Mouse (Mus musculus): ENCODE results near the gene Smco4.

The Smco4 gene

DNA sequence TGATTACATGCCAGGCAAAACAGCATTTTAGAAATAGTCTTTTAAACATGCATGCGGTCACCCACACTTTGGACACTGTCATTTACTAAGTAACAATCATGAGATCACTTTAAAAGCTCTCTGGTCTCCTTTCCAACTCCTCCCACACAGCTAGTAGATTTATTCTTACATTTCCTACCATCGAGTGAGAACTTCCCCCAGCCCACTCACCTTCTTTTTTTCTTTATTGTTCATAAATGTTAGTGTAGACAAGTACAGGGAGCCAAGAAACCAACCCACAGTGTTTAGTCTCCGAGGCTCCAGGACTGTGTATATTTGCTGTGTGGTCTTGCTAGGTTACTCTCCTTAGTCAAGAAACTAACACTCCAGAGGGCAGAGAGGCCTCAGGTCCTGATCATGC, 16.1 kb downstream of the Smco4 start:
- DNase-seq, result no peak

DNA sequence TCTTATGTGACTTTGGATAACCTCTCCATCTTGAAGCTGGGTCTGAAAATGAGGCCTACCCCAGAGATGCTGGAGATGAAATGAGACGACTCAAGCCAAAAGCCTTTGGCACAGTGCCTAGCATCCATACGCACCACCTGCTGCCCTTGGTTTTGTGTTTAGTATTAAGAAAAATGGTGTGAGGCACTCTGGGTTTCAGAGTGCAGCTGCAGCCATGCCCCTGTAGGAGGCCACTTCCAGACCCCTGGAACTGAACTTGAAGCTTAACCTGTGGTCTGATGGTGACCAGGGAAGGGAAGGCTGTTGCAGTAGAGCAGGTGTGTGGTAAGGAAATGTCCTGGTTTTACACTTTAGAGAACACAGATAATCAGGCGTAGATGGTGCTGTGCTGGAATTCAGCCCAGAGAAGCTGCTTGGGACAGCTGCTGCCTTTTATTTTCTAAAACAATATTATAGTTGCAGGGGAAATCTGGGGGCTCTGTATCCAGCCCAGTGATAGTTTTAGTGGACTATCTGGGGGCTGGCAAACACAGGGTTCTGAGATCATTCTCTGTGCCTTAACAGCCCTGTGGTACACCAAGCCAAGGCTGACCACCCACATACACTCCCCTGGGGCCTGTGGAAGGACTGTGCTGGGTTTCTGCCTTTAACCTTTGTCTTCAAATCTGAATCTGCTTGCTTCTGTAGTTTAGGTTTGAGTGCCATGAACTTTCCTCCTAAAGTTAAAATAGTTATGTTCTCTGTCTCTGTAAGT, 17.5 kb downstream of the Smco4 start:
- DNase-seq, result no peak

DNA sequence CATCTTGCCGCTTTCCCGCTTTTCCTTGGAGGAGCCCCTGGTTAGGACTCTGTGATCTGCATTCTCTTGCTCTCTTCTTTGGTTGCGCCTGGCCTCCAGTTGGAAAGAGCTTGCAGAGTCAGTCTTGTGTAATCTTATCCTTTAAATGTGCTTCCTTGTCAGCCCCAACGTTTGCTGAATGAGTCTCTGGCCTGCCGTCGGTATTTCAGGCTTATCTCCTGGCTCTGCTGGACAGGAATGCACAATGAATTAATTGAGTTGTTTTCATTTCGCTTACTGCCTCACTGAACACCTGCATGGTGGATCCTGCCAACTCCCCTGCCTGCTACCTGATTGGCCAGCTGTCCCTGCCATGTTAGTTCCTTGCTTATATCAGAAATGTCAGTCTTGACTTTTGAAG, 19.7 kb downstream of the Smco4 start:
- peak; percentile 90 for DNase-seq

DNA sequence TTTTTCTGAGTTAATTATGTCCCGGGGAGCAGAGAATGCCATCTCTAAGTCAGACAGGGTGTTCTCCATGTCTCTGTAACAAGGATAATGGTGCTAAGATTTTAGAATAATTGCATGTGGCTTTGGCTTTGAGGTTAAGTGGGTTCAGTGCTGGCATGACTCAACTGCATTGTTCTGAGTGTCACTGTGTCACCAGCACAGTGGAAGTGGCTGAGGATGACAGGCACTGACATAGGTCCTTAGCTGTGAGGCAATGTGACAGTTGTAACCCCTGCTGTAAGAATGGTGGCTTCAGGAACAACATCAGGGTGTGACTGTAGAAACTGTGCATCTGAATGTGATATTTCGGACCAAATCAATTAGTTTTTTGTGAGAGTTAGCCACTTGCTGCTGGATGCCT, 22.8 kb downstream of the Smco4 start:
- DNase-seq, result no peak

DNA sequence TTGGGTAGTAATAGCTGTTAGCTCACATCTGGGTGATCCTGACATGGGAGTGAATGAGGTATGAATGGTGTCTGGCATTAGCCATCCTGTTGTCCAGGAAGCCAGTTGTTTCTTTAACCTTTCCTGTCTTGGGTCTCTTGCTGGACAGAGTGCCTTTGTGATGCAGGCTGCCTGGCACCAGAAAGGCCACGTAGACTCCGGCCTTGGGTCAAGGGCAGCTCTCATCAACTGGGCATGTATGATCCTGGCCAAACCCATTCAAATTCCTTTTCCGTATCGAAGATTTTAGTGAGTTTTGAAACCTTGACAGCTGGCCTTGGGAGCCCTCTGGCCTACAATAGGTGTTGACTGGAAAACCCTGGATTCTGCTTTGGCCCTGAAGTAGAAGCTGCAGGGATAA, 24.7 kb downstream of the Smco4 start:
- no peak for DNase-seq

DNA sequence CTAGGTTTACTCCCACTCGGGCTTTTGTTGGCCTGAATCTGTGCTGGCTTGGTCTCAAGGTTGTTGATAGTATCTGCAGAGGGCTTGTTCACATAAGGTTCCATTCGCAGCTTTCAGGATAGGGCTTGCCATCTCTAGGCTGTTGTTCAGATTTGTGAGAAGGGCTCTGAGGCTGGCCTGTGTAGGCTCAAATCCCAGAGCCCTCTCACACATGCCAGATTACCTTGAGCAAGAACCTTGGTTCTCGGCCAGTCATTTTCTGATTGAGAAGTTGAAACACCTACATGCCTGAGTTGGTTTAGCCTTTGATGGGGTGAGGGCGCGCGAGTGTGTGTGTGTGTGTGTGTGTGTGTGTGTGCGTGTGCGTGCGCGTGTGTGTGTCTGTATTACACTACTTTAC, 29.1 kb downstream of the Smco4 start:
- DNase-seq, result no peak

DNA sequence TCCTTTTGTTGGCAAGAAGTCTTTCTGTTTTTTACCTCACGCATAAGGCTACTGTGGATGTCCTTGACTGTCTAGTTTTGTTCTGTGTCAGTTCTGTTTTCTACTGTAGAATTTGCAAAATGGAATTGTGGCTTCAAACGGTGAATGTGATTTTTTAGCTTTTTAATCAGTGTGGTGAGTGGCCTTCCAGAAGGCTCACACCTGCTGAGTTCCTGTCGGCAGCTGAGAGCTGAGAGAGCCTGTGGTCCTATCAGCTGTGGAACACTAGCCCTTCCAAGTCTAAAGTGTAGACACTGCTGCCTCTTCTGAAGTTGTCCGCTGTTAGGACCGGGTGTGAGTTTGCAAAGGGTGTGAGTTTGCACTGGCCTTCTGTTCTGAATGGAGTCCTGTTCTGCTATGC, 29.7 kb downstream of the Smco4 start:
- DNase-seq, result no peak

DNA sequence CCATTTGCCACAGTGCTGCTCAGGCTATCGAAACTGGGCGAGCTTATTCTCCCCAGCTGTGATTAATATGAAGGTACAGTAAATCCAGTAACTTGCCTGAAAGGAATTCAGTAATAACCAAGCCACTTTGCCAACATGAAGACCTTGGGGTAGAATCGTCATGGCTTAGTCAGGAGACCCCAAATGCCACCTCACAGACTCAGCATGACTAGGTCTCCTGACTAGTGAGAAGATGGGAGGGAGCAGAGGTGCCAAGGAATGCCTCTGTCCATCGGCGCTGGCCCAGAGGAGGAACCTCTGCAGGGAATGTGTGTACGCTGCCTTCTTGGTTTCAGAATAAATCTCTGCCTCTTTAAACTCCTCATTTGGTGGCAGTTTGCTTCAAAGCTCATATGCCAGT, 30.4 kb downstream of the Smco4 start:
- no peak for DNase-seq

DNA sequence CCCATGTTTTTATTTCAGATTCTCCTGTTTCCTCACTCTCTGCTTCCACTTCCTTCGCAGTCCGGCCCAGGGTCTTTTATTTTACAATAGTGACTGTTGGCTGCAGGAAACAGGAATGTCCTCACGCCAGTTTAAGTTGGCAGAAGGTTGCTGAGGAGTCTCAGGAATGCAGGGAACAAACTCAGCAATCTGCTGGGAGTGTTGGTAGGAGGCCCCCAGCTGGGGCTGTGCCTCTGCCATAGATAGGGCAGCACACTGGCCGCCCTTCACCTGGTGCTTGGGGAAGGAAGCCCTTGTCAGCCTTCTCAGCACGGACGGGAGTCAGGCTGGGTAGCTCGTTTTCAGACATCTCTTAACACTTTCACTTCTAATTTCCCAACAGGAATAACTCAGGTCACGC, 32.0 kb downstream of the Smco4 start:
- peak; percentile 94 for DNase-seq

DNA sequence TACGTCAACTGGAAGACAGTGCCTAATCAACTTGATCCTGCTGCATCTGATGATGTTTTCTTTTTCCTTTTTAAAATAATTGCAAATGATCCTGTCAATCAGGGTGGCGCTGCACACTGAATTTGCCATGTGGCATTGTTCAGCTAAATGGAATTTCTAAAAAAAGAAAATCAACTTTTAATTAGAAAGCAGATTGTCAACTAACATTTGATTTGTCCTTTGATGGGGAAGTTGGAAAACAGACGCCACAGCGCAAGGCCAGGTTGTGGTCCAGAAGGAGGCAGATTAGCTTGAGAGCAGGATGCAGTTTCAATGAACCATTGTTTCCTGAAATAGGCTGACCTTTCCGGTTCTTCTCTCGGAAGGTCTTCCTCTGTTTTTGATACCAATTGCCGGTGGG, 33.3 kb downstream of the Smco4 start:
- DNase-seq, result peak; percentile 95

DNA sequence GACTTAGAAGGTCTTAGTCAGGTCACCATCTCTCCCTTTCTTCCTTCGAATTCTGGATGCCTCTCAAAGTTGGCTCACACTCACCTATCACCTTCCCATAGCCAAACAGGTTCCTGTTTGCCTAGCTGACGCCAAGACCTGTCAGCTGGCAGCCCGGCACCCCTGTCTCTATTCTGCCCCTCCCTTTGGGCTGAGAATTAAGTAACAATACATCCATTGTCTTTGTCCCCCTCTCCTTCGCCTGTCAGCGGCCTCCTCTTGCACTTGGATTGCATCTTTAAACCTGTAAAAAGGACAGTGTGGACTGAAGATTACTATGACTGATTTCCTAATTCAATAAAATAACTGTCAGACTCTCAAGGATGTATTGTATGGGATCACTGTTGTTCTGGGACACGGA, 34.6 kb downstream of the Smco4 start:
- DNase-seq, result no peak

DNA sequence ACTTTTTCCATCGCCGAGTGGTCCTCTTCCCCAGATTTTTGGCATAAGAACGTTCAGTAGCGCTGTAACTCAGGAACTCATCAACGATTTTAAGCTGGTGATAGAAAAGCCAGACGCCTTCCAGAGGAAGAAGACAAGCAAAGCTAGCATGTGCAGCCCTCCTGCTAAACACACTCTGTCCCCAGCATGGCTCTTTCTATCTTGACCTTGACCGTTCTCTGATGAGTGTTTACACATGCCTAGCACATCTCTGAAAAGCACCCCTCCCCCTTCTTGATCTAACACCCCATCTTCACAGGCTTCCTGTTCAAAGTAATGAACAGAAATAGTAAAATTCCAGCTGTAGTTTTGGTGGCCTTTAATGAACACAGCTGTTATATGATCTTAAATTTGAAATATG, 35.1 kb downstream of the Smco4 start:
- DNase-seq, result peak; percentile 96

DNA sequence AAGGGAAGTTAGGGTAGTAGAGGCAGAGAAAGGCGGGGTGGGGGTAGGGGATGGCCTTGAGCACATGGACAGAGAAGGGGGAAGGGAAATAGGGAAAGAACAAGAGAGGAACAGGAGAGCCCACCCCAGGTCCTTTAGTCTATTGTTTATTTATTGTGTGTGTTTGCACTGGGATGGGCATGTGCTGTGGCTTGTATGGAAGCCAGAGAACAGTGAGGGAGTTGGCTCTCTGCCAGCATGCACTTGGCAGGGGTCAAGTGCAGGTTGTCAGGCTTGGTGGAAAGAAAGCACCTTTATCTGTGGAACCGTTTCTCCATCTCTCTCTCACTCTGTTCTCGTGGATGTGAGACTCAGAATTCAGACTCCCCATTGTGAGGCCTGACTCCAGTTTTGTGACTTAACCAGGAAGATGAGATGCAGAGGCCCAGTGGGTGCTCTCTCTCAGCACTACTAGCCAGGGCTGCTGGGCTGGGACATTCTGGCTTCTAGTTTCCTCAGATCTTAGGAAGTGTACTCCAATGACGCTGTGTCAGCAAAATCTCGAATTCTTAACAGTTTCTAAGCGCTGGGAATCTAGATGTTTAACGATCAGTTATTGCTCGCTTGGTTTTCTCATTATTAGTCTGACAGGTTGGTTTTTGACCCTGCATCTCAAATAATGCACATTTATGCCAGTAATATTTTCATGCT, 36.2 kb downstream of the Smco4 start:
- no peak for DNase-seq

DNA sequence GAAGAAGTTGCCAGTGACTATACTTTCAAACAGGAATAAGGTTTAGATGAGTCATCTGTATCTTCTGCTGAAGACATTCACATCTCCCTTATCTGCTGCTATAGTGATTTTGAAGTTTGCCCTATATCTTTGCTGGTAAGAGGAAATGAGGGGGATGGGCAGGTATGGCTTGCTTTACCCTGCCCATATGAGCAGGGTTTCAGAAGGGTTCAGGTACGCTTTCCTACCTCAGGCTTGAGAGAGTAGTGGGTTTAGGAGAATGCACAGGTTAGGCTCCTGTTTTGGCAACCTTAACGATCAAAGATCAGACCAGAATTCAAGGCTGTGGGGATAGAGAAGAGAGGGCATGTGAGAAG, 36.7 kb downstream of the Smco4 start:
- DNase-seq, result no peak

DNA sequence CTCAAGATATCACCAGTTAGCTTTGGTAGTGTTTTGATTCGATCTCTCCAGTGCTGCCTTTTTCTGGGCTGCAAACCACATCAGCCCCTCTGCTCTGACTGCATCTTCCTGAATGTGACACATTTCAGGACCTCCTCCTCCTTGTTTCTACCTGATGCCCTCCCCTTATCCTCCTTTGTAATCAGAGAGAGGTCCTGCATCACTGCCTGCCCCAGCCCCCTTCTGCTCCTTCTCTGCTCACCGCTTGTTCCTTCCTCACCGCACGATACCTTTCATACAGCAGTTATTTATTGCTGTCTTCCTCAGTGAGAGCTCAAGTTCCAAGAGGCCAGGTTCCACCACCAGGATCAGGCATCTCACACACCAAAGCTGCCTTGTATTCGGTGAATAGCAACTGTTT, 38.0 kb downstream of the Smco4 start:
- DNase-seq, result no peak

DNA sequence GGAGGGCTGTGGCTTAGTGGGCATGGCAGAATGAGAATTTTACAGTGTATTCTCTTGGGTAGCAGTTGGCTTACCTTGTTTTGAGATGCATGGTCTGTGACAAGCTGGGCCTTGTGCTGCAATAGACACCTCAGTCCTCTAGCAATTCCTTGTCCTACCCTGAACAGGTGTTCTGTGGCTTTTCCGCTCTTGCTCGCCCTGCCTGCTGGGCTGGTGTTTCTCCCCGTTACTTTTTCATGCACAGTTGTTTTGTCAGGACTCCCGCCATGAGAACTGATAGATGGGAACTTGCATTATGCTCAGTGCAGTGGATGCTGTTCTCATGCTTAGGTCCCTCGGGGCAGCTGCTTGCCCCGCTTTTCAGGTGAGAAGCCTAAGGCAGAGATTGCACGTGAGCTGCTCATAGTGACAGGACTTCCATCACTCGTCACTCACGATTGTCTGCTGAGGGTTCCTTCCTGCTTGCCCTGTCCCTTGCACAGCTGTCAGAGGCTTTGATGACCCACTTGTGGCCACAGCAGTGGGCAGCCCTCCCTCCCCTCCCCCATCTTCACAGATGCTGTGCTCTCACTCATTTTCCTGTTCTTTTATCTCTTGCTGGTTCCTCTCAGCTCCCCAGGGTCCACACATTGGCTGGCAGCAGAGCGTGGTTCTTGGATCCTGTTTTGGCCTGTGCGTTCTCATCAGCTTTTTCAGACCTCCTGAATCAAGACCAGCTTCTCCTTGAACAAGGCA, 40.3 kb downstream of the Smco4 start:
- peak; percentile 74 for DNase-seq

DNA sequence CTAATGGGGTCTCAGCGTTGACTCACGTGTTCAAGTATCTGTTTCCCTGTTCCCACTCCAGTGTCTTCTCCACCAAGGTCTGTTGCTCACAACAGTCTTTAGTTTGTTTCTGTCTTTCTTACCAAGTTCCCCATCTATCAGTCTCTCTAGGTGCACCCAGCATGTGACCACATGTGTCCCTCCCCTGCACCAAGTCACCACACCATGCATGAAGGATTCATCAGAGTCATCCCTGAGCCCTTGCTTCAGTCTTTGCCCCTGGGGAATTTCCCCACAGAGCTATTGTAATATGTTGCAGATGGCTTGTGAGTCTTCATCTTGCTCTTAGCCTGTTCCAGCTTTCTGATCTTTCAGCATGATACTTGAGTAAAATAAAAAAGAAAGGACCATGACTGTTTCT, 40.9 kb downstream of the Smco4 start:
- no peak for DNase-seq

DNA sequence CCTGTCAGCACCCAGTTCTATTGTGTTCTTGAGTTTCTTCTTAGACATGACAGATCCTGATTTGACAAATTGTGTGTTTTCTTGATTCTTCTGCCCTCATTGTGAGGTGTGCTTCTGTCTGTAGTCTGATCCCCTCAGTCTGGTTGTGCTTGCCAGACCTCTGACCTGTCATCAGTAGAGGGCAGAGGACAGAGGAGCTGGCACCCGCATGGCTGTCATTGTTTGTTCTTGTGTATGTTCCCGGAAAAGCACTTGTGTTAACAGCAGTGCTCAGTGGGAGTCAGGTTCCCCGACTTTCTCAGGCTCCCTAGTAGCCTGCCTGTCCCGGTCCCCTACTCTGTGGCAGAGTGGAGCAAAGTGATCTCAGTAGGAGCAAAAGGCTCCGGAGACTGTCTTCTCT, 42.2 kb downstream of the Smco4 start:
- DNase-seq, result peak; percentile 92

DNA sequence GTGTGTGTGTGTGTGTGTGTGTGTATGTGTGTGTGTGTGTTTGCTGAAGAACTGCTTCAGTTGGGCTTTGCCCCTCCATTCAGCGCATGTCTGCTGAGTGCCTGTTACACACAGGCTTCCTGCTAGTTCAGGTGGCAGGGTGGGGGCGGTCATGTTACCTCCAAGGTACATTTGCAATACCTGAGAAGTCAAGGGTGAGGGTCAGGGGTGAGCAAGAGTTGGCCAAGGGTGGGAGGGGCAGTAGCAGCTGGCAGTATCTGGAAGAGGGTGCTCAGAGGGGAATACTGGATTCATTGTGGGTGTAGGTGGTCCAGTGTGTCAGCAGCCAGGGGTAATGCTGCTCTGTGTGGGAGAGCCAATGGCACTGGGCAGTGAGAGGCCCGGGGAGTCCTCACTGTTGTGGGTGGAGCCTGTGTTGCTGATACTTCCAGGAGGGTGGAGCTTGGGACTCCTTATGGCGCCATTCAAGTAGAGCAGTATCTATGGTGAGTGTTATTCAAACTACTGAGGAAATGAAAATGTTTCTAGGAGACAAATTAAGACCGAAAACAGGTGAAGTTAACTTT, 43.7 kb downstream of the Smco4 start:
- no peak for DNase-seq

DNA sequence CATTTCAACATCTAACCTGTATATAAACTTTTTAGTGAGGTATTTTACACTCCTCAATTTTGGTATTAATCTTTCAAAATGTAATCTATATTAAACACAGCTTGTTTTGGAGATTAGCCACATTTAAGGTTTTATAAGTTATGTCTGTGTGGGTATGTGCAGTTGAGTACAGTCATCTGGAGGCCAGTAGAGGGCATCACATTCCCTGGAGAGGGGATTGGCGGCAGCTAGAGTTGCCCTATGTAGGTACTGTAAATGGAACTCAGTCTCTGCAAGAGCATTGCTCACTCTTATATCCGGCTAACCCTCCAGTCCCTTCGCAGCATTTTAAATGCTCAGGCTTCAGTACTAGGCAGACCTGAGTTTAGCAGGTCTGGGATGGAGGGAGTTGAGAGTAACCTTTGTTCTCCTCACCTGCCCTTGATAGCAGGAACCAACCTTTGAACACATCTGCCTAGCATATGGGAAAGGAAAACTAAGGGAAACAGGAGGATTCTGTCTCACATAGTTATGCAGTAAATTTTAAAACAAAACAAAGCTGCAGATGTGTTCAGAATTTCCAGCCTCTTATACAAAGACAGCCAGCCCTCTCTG, 44.3 kb downstream of the Smco4 start:
- DNase-seq, result no peak

DNA sequence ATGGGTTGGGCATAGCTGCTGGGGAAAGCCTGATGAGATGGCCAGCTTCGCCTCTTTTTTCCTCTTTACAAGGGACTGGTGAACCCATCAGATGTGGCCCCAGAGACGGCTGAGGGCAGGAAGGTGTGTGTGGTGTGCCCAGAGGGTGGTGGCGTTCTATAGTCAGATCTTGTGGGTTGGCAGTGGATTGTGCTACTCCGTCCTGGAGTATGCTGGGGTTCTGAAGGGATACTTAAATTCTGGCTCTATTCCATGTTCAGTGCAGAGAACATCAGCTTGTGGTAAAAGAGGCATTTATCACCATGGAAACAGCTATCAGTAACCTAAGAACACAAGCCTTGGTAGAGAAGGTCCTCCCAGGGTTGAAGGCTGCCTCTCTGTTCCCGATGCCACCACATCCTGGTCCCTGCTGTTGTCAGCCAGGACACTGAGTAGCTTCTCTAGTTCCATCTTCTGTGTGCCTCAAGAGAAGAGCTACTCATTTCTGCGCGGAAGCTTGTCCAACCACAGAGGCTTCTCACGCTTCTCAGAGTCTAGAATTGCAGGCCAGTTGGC, 45.8 kb downstream of the Smco4 start:
- DNase-seq, result no peak

DNA sequence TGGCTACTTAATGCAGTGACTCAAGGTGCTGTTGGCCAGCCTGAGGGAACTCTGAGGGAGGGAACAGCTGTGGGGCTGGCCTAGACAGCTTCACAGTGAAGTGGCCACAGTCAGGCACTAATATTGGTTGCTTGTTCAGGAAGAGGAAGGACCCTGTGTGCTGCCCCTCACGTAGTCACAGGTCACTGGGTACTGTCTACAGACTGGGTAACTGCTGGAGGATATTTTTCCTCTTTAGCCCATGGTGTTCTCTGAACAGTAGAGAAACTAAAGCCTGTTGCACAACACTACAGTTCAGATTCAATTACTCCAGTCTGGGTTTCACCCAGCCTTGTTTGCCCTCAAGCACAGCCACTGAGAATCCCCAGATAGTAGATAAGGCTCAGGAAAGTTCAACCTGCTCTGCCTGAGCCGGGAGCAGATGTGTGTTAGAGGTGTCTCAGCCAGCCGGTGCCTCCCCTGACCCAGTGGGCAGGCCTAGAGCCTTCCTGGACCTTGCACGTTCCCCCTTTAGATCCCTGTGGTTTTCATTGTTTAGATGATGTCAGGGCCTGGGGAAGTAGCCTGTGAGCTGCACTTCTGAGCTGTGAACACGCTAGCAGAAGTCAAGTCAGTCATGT, 48.6 kb downstream of the Smco4 start:
- no peak for DNase-seq

DNA sequence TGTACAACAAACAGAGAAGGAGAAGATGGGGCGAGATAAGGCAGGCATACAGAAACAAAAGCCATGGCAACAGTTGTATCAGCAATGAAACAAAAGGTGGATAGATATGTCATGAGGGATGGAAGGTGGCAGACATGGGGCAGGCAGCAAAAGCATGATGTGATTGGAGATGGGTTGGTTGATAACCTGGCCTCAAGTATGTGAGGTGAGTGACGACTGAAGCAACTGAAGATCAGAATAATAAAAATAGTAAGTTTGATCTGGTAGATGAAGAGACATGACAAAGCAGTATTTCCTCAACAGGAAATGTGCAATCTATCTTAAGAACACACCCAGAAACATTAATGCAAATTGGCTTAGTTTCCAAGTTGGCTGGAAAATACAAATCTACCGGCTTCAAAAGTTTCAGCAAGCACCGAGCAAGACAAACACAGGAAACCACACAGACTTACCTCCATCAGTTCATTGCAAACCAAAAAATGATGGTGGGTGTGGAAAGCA, 57.3 kb downstream of the Smco4 start:
- DNase-seq, result no peak

Measured in heart, adult 11 months (tissue).